Mouse (Mus musculus): ENCODE results near the gene Lig3. TPM values are rescaled to one million over a fixed set of nuclear protein-coding genes. Genes with fewer than 3 reads are reported as not detected.
"Not testable (repeated sequence)": the region's sequence is repeated elsewhere in the genome, so short reads cannot be mapped to it uniquely, and the experiment has no call there.

Lig3 gene
- total RNA-seq, 2 experiments from 2014 or later: 22.3 to 26.1 TPM

DNA sequence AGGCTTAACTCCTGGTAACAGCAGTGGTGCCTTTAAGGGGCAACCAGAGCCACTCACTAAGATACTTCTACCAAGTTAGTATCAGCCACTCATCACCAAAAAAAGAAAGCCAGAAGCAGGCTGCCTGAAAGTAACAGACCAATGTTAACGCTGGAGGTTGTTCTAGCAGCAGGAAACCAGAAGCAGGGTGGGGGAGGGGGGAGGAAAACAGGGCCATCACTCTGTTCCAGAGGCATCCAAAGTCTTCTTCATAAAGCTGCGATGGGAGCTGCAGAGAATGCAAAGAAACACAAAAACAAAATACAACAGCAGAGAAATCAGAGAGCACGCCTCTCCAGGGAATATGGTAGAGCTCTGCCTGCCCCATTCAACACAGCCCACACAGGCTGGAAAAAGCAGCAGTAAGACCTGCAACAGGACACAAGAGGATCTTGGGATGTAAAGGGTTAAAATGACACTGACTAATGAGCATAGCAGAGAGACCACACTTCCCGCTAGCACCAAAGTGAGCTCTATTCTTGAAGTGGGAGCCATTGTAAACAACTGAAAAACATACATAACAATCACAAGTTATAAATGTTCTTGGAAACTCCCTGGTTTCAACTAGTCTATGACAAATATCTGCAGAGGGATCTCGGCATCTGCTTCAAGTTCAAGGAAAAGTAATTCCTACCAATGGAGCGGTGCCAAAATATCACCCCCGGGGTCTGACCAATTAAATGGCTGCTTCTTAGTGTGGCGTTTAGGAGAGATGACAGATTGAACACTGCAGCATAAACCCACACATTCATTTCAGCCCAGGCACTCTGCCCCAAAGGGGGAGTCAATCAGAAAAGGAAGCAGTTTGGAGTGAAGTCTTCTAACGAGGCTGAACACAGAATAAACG is 50.3 kb downstream of the Lig3 start:
- DNase-seq (ENCODE audit: extremely low spot score in 1 of 2, low spot score in 1 of 2): no peak

DNA sequence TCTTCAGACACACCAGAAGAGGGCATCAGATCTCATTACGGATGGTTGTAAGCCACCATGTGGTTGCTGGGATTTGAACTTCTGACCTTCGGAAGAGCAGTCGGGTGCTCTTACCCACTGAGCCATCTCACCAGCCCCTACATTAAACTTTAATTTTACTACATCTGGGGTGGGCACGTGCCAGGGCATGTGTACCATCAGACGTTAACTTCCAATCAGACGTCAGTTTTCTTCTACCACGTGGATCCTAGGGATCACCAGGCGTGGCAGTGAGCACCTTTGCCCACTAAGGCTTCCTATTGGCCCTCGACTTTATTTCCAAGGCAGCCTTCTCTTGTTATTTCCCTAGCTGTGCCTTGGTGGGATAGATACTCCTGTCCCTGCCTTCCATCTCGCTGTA is 51.5 kb downstream of the Lig3 start:
- not testable (repeated sequence) for DNase-seq (ENCODE audit: extremely low spot score in 1 of 2, low spot score in 1 of 2)

DNA sequence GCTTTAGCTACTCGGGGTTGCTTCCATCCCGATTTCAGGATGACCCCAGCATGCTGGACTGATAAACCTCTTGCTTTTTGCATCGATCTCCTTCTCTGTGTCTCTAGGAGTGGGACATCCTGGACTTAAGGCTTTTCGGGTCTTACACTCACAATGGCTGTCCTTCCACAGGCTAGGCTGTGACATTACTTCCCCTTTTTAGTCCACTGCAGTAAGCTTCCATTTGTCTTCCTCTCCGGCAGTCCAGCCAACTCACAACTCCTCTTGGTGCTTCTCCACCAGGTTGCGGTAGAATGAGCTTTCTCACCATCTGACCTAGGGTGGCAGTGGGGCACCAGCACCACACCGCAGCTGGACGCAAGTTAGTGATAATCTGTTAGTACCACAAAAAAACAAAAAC is 53.0 kb downstream of the Lig3 start:
- no peak for DNase-seq (ENCODE audit: extremely low spot score in 1 of 2, low spot score in 1 of 2)

DNA sequence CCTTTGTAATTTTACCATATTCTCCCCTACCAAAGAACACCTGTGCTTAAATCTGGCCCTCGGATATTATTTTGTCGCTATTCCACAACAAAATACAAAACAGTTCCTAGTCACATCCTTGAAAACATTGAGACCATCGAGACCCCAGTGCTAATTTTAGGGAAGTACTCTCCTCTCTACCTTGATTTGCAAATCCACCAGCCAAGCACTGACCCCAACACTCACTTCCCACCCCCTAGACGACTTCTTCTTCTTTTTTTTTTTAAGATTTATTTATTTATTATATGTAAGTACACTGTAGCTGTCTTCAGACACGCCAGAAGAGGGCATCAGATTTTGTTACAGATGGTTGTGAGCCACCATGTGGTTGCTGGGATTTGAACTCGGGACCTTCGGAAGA is 53.5 kb downstream of the Lig3 start:
- DNase-seq (ENCODE audit: extremely low spot score in 1 of 2, low spot score in 1 of 2): not testable (repeated sequence)

DNA sequence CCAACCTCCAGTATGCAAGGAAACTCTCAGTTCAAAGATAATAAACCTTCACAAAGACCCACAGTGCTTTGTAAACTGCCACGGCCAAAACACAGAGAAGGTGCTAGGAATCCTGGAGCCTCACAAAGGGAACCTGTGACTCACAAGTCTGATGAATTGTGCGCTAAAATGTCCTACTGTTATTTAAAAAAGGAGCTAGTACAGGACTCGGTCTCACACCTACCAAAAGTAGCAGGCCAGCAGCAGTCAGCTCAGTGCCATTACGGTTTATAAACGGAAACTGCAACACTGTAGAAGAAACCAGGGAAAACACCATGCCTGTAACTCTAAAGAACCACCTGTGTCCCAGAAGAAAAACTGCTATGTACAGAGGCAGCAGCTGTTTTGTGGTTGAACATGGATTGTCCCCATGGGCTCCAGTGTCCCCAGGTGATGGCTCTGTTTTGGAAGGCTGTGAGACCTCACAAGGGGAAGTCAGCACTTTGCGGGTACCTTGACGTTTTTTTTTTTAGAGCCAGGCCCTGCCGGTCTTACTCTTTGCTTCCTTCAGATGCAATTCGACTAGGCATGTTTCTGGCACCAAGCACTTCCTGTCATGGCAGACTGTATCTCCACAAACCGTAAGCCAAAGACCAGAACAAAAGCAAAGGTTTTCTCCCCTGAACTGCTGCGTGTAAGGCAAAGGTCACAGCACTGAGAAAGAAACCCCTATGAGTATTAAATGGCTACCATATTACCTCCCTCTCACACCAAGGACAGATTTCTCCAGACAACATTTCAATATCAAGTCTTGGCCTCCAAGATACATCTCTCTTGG is 54.9 kb downstream of the Lig3 start:
- DNase-seq (ENCODE audit: extremely low spot score in 1 of 2, low spot score in 1 of 2): no peak

DNA sequence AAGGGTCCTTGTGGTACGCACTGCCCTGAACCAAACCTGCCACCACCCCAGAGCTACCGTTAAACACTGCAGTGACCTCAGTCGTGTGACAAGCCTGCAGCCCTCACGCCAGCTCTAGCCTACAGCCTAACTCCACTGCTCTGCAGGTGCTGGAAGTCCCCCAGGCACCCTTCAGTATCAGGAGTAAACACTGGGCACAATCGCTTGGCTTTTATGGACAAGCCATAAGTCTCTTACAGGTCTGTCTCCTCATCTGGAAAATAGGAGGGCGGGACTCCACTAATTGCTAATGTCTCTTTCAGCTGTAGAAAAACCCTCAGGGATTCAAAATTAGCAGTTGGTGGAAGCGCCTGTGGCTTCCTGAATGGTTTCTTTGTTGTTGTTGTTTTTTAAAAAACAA is 56.3 kb downstream of the Lig3 start:
- DNase-seq (ENCODE audit: extremely low spot score in 1 of 2, low spot score in 1 of 2): no peak

DNA sequence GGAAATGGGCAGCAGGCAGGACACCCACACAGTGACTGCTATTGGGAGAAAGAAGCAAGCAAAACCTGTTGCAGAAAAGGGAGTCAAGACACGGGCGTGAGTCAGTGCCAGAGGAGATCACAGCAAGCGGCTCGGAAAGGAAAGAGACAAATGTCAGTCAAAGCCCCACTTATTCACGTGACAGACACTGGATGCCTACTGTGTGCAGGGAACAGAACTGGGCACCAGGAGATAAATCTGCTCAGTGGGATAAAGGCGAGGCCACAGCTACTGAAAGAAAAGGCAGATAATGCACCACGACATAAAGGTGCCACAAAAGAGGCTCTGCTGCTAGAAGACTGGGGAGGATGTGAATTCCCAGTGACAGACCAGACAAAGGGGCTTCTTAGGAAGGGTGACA is 56.9 kb downstream of the Lig3 start:
- DNase-seq (ENCODE audit: extremely low spot score in 1 of 2, low spot score in 1 of 2): no peak

DNA sequence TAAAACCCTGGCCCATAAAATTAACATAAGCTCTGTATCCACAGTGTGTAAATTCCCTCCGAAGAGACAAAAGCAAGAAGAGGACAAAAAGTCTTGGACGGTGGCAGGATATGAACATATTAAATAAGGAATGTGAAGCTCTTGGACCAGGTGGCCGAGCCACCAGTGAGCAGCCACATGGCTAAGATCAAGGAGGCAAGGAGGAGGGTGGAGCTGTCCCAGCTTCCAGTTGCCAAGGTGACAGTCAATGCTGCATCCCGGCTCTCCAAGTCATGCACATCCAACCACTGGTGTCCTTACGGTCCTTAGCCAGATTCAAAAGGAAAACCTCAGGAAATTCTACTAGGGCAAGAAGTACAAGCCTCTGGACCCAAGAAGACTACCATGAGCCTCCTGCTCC is 57.6 kb downstream of the Lig3 start:
- DNase-seq (ENCODE audit: extremely low spot score in 1 of 2, low spot score in 1 of 2): no peak

DNA sequence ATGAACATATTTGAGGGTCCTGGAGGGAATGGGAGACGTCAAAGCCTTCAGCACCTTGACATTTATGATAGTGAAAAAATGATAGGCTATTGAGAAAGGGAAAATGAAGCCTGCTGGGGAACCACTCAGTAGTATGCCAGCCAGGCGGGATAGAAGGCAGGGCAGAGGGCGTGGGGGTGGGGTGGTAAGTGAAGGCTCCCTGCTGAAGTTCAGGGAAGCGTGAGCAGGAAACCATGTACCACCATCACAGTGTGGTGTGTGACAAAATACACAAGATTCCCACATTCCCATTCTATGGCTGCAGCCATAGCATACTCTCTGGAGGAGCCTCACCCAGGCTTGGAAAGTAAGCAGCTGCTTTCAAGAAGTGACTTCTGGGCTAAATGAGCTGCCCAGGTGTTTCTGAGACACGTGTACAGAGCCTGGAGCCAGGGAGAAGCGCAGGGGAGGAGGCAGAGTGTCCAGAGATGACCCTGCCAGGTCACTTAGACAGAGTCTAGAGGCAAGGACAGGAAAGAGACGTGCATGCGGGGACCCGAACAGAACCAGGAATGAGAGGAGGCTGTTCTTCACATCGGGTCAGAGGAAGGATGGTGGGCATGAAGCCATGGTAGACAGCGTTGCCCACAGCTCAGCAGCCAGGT is 64.0 kb downstream of the Lig3 start:
- no peak for DNase-seq (ENCODE audit: extremely low spot score in 1 of 2, low spot score in 1 of 2)

DNA sequence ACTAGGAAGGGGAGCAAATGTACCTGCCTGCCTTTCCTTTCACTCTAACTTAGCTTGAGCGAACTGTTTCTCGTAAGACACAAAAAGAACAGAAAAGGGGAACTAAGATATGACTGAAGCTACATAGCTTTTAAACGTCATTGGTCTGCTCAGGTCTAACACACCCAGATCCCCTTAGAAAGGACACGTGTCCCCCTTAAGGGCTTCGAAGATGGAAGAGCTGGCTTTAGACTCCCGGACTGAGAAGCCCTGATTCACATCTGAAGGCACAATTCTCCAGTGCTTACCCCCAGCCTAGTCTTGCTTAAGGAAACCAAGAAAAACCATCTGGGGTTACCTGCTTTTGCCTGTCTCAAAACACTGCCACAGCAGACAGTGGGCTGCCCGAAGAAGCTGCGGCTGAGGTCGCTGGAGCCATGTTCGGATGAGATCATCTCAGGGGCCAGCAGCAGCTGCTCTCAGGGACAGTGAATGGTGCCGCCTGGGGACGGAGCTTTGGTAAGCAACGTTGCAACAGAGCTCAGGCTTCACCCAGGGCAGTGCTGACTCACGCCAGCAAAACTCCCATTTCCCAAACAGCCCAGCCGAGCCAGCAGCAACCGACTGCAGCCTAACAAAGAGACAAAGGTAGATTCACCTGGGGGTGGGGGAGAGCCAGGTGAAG is 64.6 kb downstream of the Lig3 start:
- no peak for DNase-seq (ENCODE audit: extremely low spot score in 1 of 2, low spot score in 1 of 2)

DNA sequence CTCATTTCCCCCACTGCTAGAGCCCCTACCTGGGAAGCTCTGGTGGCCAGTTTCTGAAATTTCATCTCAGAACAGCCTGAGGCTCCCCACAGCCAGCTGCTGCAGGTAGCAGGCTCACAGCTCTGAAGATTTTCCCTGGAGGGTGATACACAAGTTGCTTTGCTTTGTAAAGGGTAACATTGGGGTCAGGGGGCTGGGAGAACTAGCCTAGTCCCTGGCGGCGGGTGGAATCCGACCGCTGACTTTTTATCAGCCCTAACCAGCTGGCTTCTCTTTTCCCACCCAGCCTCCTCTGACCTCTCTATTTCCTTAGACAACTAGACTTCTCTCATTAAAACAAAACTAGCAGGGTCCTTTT is 65.2 kb downstream of the Lig3 start:
- DNase-seq (ENCODE audit: extremely low spot score in 1 of 2, low spot score in 1 of 2): no peak

DNA sequence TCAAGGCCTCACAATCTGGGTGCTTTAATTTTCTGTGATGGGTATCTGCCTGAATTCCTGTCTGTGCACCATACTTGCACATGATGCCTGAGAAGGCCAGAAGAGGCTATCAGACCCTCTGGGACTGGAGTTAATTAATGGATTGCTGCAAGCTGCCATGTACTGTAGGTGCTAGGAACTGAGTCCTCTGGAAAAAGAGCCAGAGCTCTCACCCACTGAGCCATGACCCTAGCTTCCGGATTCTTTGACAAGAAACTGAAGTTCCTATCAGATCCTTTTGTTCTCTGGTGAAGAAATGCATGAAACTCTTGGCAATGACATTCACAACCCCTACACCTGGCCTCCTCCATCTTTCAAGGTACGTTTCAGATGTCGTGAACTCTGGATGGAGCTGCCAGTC is 66.0 kb downstream of the Lig3 start:
- DNase-seq (ENCODE audit: extremely low spot score in 1 of 2, low spot score in 1 of 2): no peak

DNA sequence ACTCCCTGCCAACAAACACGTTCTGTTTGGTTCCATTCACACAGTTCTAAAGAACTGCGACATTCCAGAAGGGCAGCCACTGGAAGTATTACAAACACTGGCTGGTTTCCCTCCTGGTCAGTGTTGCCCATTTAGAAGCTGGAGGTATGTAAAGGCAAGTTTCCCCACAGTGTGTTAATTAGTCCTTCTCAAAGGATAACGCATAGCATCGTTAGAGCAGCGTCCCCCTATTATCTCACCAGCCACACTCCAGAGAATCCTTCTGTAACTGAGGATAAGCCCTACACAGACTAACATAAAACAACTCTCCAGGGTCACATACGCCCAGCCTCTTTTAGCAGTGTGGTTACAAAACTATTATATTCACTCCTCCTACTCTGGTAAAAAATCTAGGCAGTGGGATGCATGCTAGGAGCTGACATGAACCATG is 66.7 kb downstream of the Lig3 start:
- DNase-seq (ENCODE audit: extremely low spot score in 1 of 2, low spot score in 1 of 2): no peak

DNA sequence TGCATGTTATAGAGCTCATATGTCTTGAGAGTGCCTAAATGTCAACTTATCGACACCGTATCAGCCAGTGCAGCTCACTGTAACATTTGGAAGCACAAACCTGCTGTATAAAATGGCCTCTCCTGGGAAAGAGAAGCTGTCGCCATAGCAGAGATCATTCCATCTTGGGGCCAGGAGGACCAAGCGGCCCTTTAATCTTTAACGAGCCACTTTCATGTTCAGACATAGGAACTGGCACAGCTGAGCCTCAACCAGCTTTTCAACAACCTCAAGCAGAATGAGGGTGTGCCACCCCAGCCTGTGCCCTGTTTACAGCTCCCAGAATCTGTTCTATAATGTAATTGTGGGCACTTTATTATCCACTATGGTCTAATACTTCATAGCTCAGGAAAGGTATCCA is 69.4 kb downstream of the Lig3 start:
- DNase-seq (ENCODE audit: extremely low spot score in 1 of 2, low spot score in 1 of 2): no peak

DNA sequence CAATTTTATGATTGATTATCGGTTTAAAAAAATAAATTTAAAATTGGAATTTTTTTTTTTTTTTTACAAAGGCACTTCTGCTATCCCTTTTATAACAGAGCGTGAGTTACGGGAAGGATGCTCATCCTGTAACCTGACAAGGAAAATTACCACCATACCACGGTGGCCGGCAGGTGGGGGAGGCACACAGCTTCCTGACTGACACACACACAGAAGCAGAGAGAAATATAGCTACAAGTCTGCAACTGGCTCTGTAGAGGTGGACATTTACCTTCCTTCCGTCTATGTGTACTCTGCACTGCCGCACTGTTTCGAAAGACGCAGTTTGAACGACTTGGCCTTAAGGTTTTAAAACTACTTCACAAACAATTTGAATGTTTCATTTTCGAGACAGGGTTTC is 71.2 kb downstream of the Lig3 start:
- no peak for DNase-seq (ENCODE audit: extremely low spot score in 1 of 2, low spot score in 1 of 2)

DNA sequence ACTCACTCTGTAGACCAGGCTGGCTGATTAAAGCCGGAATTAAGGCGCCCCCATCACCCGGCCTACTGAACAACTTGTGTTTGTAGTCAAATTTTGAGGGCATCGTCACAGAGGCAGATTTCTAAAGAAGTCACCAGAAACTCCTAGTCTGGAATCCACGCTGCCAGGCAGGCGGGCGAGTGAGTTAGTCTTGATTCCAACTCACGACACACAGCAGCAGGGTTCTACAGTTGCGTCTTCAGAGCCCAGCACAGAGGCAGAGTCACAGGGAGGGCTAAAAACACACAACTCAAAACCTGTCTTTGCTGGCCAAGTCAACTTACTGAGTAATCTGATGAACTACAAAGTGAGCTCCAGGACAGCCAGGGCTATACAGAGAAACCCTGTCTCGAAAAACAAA is 71.6 kb downstream of the Lig3 start:
- DNase-seq (ENCODE audit: extremely low spot score in 1 of 2, low spot score in 1 of 2): no peak

DNA sequence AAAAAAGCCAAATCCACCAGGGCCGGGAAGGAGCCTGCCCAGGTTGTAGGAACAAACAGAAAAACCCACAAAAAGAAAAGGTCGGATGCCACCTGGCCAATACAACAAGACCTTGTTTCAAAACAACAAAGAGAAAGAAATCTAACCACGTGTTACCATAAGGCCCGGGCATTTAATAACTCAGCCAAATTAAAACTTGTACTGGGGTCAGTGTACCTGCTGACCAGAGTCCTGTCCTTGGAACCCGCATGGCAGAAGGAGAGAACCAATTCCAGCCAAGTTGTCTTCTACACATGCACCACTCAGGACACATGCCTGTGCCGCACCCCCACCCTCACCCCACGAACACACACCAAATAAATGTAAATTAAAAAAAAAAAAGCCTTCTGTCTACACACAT is 72.0 kb downstream of the Lig3 start:
- DNase-seq (ENCODE audit: extremely low spot score in 1 of 2, low spot score in 1 of 2): no peak

Measured in layer of hippocampus, postnatal 25 days (tissue).